Mouse (Mus musculus): ENCODE results near the gene Gm12216.

DNA sequence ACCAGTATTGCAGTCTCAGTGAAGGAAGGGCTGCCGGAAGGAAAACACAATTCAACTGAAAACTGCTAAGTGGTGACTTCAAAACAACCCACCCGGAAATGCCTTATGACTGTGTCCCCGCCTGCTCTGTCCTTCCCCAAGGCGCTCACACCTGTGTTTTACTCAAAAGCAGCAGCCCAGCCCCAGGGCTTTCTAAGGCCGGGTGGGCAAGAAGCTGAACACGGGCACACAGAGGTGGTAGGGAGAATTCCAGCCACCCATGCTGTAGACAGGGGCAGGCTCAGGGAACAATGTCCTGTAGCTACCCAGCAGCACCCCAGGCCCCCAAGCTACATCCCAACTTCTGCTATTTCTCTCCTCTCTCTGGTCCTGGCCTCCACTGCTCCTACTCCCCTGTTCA is 13.4 kb downstream of the Gm12216 start:
- TF ChIP-seq POLR2A (IDR thresholded peaks at IDR 0.05; ENCODE audit: insufficient read depth, low read length) (no peak), CTCF (IDR thresholded peaks at IDR 0.05; ENCODE audit: low read depth, low read length) (no peak)
